Mouse (Mus musculus): ENCODE data around the gene Rd3. TPM values are rescaled to one million over a fixed set of nuclear protein-coding genes. Genes with fewer than 3 reads are reported as not detected.

The Rd3 gene
- polyA plus RNA-seq, 1 experiment = 0.52 TPM

GRCm38 (mm10) chr1:191986674-191987480 lies 9.7 kb downstream of the Rd3 start:
- TF ChIP-seq POLR2A (IDR thresholded peaks at IDR 0.05; ENCODE audit: extremely low read depth, insufficient read depth, low read length) (no peak), CTCF (IDR thresholded peaks at IDR 0.05; ENCODE audit: extremely low read depth, insufficient read depth, low read length) (no peak)
- Histone ChIP-seq H3K4me1 (ENCODE audit: control insufficient read depth, insufficient read depth, low read length) (no peaks in the 10 kb centered on the region), H3K4me3 (ENCODE audit: insufficient read depth, low read length) (no peak overlapping the region), H3K27ac (ENCODE audit: insufficient read depth, low read length) (no peak overlapping the region)

GRCm38 (mm10) chr1:191987481-191987769 lies 10.3 kb downstream of the Rd3 start:
- TF ChIP-seq POLR2A (IDR thresholded peaks at IDR 0.05; ENCODE audit: extremely low read depth, insufficient read depth, low read length) (no peak), CTCF (IDR thresholded peaks at IDR 0.05; ENCODE audit: extremely low read depth, insufficient read depth, low read length) (no peak)
- Histone ChIP-seq H3K4me3 (ENCODE audit: insufficient read depth, low read length) (no peak overlapping the region), H3K4me1 (ENCODE audit: control insufficient read depth, insufficient read depth, low read length) (no peaks in the 10 kb centered on the region), H3K27ac (ENCODE audit: insufficient read depth, low read length) (no peak overlapping the region)

GRCm38 (mm10) chr1:191988646-191989045 lies 11.5 kb downstream of the Rd3 start:
- Histone ChIP-seq H3K27ac (ENCODE audit: insufficient read depth, low read length) (no peak overlapping the region), H3K4me3 (ENCODE audit: insufficient read depth, low read length) (no peak overlapping the region), H3K4me1 (ENCODE audit: control insufficient read depth, insufficient read depth, low read length) (no peaks in the 10 kb centered on the region)
- TF ChIP-seq POLR2A (IDR thresholded peaks at IDR 0.05; ENCODE audit: extremely low read depth, insufficient read depth, low read length) = no peak
- TF ChIP-seq CTCF (IDR thresholded peaks at IDR 0.05; ENCODE audit: extremely low read depth, insufficient read depth, low read length) = no peak

GRCm38 (mm10) chr1:191989060-191989459 lies 11.9 kb downstream of the Rd3 start:
- Histone ChIP-seq H3K4me1 (ENCODE audit: control insufficient read depth, insufficient read depth, low read length) (no peaks in the 10 kb centered on the region), H3K27ac (ENCODE audit: insufficient read depth, low read length) (no peak overlapping the region), H3K4me3 (ENCODE audit: insufficient read depth, low read length) (no peak overlapping the region)
- no peak for TF ChIP-seq POLR2A (IDR thresholded peaks at IDR 0.05; ENCODE audit: extremely low read depth, insufficient read depth, low read length)
- TF ChIP-seq CTCF (IDR thresholded peaks at IDR 0.05; ENCODE audit: extremely low read depth, insufficient read depth, low read length) = no peak

- Histone ChIP-seq H3K4me1 (ENCODE audit: control insufficient read depth, insufficient read depth, low read length) (no peaks in the 10 kb centered on the region), H3K27ac (ENCODE audit: insufficient read depth, low read length) (peak overlapping the region; percentile 31), H3K4me3 (ENCODE audit: insufficient read depth, low read length) (peak overlapping the region; percentile 60)
- TF ChIP-seq CTCF (IDR thresholded peaks at IDR 0.05; ENCODE audit: extremely low read depth, insufficient read depth, low read length) = no peak
- TF ChIP-seq POLR2A (IDR thresholded peaks at IDR 0.05; ENCODE audit: extremely low read depth, insufficient read depth, low read length) = peak; percentile 91
These were observed 12.8 kb downstream of the Rd3 start for GRCm38 (mm10) chr1:191989994-191990393.

GRCm38 (mm10) chr1:191992040-191992780 lies 15.0 kb downstream of the Rd3 start:
- TF ChIP-seq CTCF (IDR thresholded peaks at IDR 0.05; ENCODE audit: extremely low read depth, insufficient read depth, low read length) (no peak), POLR2A (IDR thresholded peaks at IDR 0.05; ENCODE audit: extremely low read depth, insufficient read depth, low read length) (no peak)
- H3K27ac ChIP-seq (ENCODE audit: insufficient read depth, low read length) = peak overlapping the region; percentile 39
- H3K4me1 ChIP-seq (ENCODE audit: control insufficient read depth, insufficient read depth, low read length) = no peaks in the 10 kb centered on the region
- no peak overlapping the region for H3K4me3 ChIP-seq (ENCODE audit: insufficient read depth, low read length)

GRCm38 (mm10) chr1:191994476-191994875 lies 17.3 kb downstream of the Rd3 start:
- Histone ChIP-seq H3K27ac (ENCODE audit: insufficient read depth, low read length) (no peak overlapping the region), H3K4me3 (ENCODE audit: insufficient read depth, low read length) (no peak overlapping the region)
- TF ChIP-seq CTCF (IDR thresholded peaks at IDR 0.05; ENCODE audit: extremely low read depth, insufficient read depth, low read length) (no peak), POLR2A (IDR thresholded peaks at IDR 0.05; ENCODE audit: extremely low read depth, insufficient read depth, low read length) (no peak)

GRCm38 (mm10) chr1:191995488-191995887 lies 18.3 kb downstream of the Rd3 start:
- H3K4me3 ChIP-seq (ENCODE audit: insufficient read depth, low read length) = no peak overlapping the region
- TF ChIP-seq CTCF (IDR thresholded peaks at IDR 0.05; ENCODE audit: extremely low read depth, insufficient read depth, low read length) (peak; percentile 41; the same call in 1 of the 2 replicates), POLR2A (IDR thresholded peaks at IDR 0.05; ENCODE audit: extremely low read depth, insufficient read depth, low read length) (no peak)
- H3K4me1 ChIP-seq (ENCODE audit: control insufficient read depth, insufficient read depth, low read length) = no peaks in the 10 kb centered on the region
- H3K27ac ChIP-seq (ENCODE audit: insufficient read depth, low read length) = no peak overlapping the region

More at GRCm38 (mm10) chr1:191994476-191994875, 17.3 kb downstream of the Rd3 start:
- no peaks in the 10 kb centered on the region for H3K4me1 ChIP-seq (ENCODE audit: control insufficient read depth, insufficient read depth, low read length)

GRCm38 (mm10) chr1:191995916-191996315 lies 18.7 kb downstream of the Rd3 start:
- H3K4me1 ChIP-seq (ENCODE audit: control insufficient read depth, insufficient read depth, low read length) = no peaks in the 10 kb centered on the region
- TF ChIP-seq CTCF (IDR thresholded peaks at IDR 0.05; ENCODE audit: extremely low read depth, insufficient read depth, low read length) = no peak
- no peak overlapping the region for H3K27ac ChIP-seq (ENCODE audit: insufficient read depth, low read length)
- H3K4me3 ChIP-seq (ENCODE audit: insufficient read depth, low read length) = no peak overlapping the region
